Mouse (Mus musculus) midbrain, postnatal 0 days (tissue): ENCODE results near the gene Vangl2. TPM values are rescaled to one million over a fixed set of nuclear protein-coding genes. Genes with fewer than 3 reads are reported as not detected.
A peak's percentile ranks its signal among the peaks of the same experiment; 100 is the strongest.
"Not testable (repeated sequence)": the region's sequence is repeated elsewhere in the genome, so short reads cannot be mapped to it uniquely, and the experiment has no call there.

Source experiments
- ATAC-seq: fragments of 200-750 bp; cut with Nextera tagmentation; 2 replicates; pipeline ENCODE4 v1.8.0; 2017; ENCODE audit warnings: moderate number of reproducible peaks, mild to moderate bottlenecking, moderate TSS enrichment, moderate library complexity; ENCODE audit not compliant: low FRiP score
- DNase-seq: peaks from one replicate; pipeline ENCODE4 v3.0.0-alpha.2; 2015; ENCODE audit warnings: low spot score
- H3K27ac ChIP-seq: fragments of 300-500 bp; sonication (generic); 2 replicates; pipeline ENCODE4 v1.5.1; 2014; ENCODE audit warnings: low read depth, mild to moderate bottlenecking, low read length, mixed read lengths
- H3K27me3 ChIP-seq: fragments of 300-500 bp; sonication (generic); 2 replicates; pipeline ENCODE4 v1.6.1; 2014; ENCODE audit warnings: low read length, control low read depth, mixed read lengths; ENCODE audit not compliant: insufficient read depth
- H3K36me3 ChIP-seq: fragments of 300-500 bp; sonication (generic); 2 replicates; pipeline ENCODE4 v1.6.1; 2014; ENCODE audit warnings: low read length, control low read depth, mixed read lengths; ENCODE audit not compliant: insufficient read depth
- H3K4me1 ChIP-seq: fragments of 300-500 bp; sonication (generic); 2 replicates; pipeline ENCODE4 v1.6.1; 2014; ENCODE audit warnings: mild to moderate bottlenecking, control low read depth, antibody characterized with exemption, low read length, mixed read lengths; ENCODE audit not compliant: insufficient read depth
- H3K4me2 ChIP-seq: fragments of 300-500 bp; sonication (generic); 2 replicates; pipeline ENCODE4 v1.6.1; 2014; ENCODE audit warnings: low read depth, mild to moderate bottlenecking, low read length, mixed read lengths; ENCODE audit not compliant: poor library complexity, severe bottlenecking
- H3K4me3 ChIP-seq: fragments of 300-500 bp; sonication (generic); 2 replicates; pipeline ENCODE4 v1.5.1; 2014; ENCODE audit warnings: low read depth, mild to moderate bottlenecking, low read length, moderate library complexity
- H3K9ac ChIP-seq: fragments of 300-500 bp; sonication (generic); replicated peaks from 2 replicates; pipeline ENCODE4 v1.6.1; 2014; ENCODE audit warnings: mild to moderate bottlenecking, low read length, moderate library complexity, mixed read lengths; ENCODE audit not compliant: poor library complexity, severe bottlenecking
- H3K9me3 ChIP-seq: fragments of 300-500 bp; sonication (generic); 2 replicates; pipeline ENCODE4 v1.6.1; 2016; ENCODE audit warnings: low read length, control low read depth
- CTCF ChIP-seq: IDR thresholded peaks from 2 replicates; pipeline ENCODE4 v1.5.1; 2016; ENCODE audit warnings: antibody characterized with exemption, mild to moderate bottlenecking
- WGBS: fragments of 180-500 bp; shearing (Covaris S2); extraction: QIAGEN DNeasy Blood & Tissue Kit; methylation state at CpG from one replicate; pipeline ENCODE4 v1.1.7; 2014; 5-methylcytosine and 5-hydroxymethylcytosine counted together
- polyA plus RNA-seq: library from polyadenylated mRNA; unstranded; fragments of >200 nt; fragmentation: Nextera tagmentation; extraction: Ambion mirVana; gene quantifications from 2 replicates; pipeline ENCODE4 v1.2.1, GENCODE M21; 2015
- total RNA-seq: library from RNA; depleted of rRNA; stranded (reverse); fragments of >200 nt; gene quantifications from 2 replicates; pipeline ENCODE4 v1.2.3, GENCODE M21; 2014

The Vangl2 gene
- total and polyA plus RNA-seq, 2 experiments from 2014 or later: 44.2 to 85.8 TPM

DNA sequence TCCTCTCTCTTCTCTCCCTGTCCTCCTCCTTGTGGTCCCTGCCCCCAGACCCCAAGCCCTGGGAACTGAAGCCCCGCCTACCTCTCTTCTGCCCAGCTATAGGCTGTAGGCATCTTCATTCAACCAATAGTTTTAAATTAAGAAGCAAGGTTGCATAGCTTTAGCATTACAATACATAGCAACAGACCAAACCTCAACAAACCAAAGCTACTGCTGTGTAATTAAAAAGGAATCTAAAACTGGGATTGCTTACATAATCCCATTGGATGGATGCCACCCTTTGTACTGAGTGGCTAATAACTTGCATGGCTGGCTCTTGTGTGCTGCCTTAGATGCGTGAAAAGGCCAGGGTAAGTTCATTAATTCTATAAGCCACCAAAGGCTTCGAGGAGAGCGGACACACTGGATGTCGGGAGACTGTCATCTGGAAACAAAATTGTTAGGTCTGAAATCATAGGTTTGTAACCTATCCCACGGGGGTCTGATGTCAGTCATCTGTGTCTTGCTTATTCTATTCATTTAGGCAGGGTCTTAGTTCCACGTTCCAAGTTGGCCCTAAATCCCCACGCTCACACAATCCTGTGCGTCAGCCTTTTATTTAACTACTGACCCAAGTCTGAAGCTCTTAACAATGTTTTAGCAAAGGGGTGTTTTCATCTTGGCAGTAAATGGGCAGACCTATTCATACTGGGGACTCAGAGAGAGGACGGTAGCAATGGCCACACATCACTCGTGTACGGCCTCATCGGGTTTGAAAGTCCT lies 48.1 kb downstream of the Vangl2 start:
- no peak for ATAC-seq
- H3K27ac ChIP-seq: no peak overlapping the region
- peak; percentile 24 for DNase-seq
- H3K4me3 ChIP-seq: no peak overlapping the region
- TF ChIP-seq CTCF: no peak
- H3K4me2 ChIP-seq: no peak overlapping the region
- no peaks in the 10 kb centered on the region for H3K36me3 ChIP-seq
- 37% methylated on average over 13 of the region's 13 CpGs for WGBS
- no peaks in the 10 kb centered on the region for H3K4me1 ChIP-seq
- H3K27me3 ChIP-seq: no peaks in the 10 kb centered on the region
- H3K9ac ChIP-seq: no peak overlapping the region
- no peaks in the 10 kb centered on the region for H3K9me3 ChIP-seq

DNA sequence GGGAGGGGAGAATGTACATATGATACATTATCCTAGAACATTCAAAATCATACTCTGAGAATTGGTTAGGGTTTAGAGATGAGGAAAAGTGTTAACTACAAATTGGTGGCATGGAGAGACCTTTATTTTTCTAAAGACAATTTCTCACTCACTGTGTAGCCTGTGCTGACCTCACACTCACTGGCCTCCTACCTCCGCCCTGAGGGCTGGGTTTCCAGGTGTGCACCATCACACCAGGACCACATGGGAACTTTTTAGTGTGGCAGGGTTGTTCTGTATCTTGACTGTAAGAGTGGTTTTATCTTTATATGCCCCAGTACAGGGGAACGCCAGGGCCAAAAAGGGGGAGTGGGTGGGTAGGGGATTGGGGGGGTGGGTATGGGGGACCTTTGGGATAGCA lies 50.4 kb downstream of the Vangl2 start:
- WGBS: 92% methylated on average over 2 of the region's 2 CpGs
- no peak overlapping the region for H3K27ac ChIP-seq
- H3K4me1 ChIP-seq: no peaks in the 10 kb centered on the region
- H3K9me3 ChIP-seq: no peaks in the 10 kb centered on the region
- DNase-seq (no peak), ATAC-seq (no peak)
- no peak for TF ChIP-seq CTCF
- no peak overlapping the region for H3K9ac ChIP-seq
- H3K4me2 ChIP-seq: no peak overlapping the region
- H3K27me3 ChIP-seq: no peaks in the 10 kb centered on the region
- no peaks in the 10 kb centered on the region for H3K36me3 ChIP-seq
- H3K4me3 ChIP-seq: no peak overlapping the region

DNA sequence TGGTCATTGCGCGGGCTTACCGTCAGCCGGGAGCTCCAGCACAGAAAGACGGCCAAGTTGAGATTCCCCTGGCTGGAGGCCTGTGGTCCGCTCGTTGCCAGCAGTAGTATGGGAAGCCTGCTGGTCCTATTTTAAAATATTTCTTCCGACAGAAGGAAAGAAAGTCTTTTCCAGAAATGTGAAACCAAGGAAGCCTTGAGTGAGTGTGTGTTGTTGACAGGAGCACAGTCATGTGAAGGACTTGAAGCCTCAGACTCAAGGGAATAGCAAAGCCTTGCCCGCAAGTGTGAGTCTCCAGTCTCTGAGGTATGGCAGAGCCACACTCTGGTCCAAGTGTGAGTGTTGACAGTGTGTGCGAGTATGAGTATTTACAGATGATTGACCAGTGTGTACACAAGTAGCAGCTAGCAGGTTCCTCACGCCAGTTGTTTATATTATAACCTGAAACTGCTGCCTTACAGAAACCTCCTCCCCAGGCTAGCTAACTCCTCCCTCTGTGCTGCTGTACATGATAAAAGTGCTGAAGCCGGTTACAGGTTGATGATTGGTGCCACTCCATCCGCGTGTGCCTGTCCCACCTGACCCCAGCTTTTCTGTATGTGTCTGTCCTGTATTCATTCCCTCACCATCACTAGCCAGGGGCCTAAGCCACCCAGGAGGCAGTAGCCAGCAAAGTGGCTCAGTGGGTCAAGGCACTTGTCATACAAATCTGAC lies 51.3 kb downstream of the Vangl2 start:
- Histone ChIP-seq H3K4me3 (no peak overlapping the region), H3K36me3 (no peaks in the 10 kb centered on the region), H3K27ac (no peak overlapping the region), H3K4me1 (no peaks in the 10 kb centered on the region), H3K27me3 (no peaks in the 10 kb centered on the region), H3K9ac (no peak overlapping the region), H3K4me2 (no peak overlapping the region), H3K9me3 (no peaks in the 10 kb centered on the region)
- ATAC-seq (no peak), DNase-seq (no peak)
- WGBS: 96% methylated on average over 14 of the region's 14 CpGs
- TF ChIP-seq CTCF: no peak

DNA sequence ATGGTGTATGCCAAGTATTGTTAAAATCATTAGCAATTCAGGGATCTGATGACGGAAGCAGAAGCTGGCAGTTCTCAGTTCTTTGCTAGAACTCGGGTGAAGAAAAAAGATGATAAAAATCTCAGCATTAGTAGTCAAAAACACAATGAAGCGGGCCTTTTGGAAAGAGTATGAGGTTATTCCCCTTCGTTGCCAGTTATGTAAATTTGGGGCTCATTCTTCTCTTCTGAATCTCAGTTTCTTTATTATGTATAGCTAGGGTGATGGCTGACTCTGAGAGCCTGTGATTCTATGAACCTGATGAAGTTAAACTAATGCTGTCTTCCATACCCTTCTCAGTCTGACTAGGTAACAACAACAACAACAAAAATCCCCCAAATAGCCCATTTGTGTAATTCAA lies 52.4 kb downstream of the Vangl2 start:
- DNase-seq (no peak), ATAC-seq (no peak)
- no peak for TF ChIP-seq CTCF
- WGBS: 73% methylated on average over 4 of the region's 4 CpGs
- H3K9ac ChIP-seq: no peak overlapping the region
- no peaks in the 10 kb centered on the region for H3K36me3 ChIP-seq
- H3K4me3 ChIP-seq: no peak overlapping the region
- no peaks in the 10 kb centered on the region for H3K4me1 ChIP-seq
- no peak overlapping the region for H3K27ac ChIP-seq
- H3K4me2 ChIP-seq: no peak overlapping the region
- no peaks in the 10 kb centered on the region for H3K27me3 ChIP-seq
- H3K9me3 ChIP-seq: no peaks in the 10 kb centered on the region

DNA sequence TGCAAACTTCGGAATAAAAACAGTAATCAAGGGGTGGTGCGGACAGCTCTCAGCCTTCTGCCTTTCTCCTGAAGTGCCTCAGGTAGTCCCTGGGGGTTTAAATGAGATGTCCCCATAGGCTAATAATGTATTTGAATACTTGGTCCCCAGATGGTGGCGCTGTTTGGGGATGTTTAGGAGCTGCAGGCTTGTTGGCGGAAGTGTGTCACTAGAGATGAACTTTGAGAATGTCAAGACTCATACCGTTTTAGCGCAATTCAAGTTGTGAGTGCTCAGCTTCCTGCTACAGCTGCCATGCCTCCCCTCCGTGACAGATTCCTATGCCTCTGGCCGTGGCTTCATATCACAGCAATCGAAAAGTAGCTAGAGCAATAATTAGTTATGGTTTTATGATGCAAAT lies 52.9 kb downstream of the Vangl2 start:
- Histone ChIP-seq H3K9ac (no peak overlapping the region), H3K4me1 (no peaks in the 10 kb centered on the region), H3K27ac (no peak overlapping the region), H3K36me3 (no peaks in the 10 kb centered on the region), H3K4me3 (no peak overlapping the region), H3K27me3 (no peaks in the 10 kb centered on the region), H3K4me2 (no peak overlapping the region), H3K9me3 (no peaks in the 10 kb centered on the region)
- DNase-seq (no peak), ATAC-seq (no peak)
- TF ChIP-seq CTCF: no peak
- WGBS: 84% methylated on average over 9 of the region's 9 CpGs

DNA sequence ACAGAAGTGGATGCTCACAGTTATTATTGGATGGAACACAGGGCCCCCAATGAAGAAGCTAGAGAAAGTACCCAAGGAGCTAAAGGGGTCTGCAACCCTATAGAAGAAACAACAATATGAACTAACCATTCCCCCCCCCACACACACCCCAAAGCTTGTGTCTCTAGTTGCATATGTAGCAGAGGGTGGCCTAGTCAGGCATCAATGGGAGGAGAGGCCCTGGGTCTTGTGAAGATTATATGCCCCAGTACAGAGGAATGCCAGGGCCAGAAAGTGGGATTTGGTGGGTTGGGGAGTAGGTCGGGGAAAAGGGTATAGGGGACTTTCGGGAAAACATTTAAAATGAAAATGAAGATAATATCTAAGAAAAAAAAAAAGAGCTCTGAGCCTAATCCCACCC lies 53.9 kb downstream of the Vangl2 start:
- not testable (repeated sequence) for DNase-seq, H3K36me3 ChIP-seq, H3K9ac ChIP-seq, ATAC-seq, H3K4me2 ChIP-seq, H3K27me3 ChIP-seq, H3K4me3 ChIP-seq, H3K9me3 ChIP-seq, H3K4me1 ChIP-seq, H3K27ac ChIP-seq
- 92% methylated on average over 2 of the region's 2 CpGs for WGBS
